Mouse (Mus musculus) stomach, postnatal 0 days (tissue): ENCODE data around the gene Tlx2.

Experiments used
- CTCF ChIP-seq: IDR thresholded peaks from 2 replicates; pipeline ENCODE4 v1.5.1; 2016; ENCODE audit warnings: antibody characterized with exemption, low read depth, mild to moderate bottlenecking, moderate library complexity
- EP300 ChIP-seq: optimal IDR thresholded peaks from 2 replicates; pipeline ENCODE3; 2016; ENCODE audit warnings: antibody characterized with exemption

DNA sequence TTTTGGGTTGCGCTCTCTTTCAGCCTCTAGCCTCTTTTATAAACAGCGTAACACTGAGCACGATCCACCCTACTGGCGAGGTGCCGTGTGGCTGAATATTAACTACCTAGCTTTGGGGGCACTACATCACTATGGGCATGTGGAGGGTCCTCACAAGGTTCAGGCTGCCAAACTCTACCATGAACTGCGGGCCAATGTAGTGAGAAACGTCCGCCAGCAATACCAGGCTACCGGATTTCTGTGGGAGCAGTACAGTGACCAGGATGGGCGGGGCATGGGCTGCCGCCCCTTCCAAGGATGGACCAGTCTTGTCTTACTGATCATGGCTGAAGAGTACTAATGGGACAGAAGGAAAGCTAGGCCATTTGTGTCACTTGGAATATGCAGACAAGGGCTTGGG, 48.3 kb upstream of the Tlx2 start:
- TF ChIP-seq CTCF (no peak), EP300 (no peak)
